Mouse (Mus musculus): ENCODE measurements around the gene Tnrc6b. TPM values are rescaled to one million over a fixed set of nuclear protein-coding genes. Genes with fewer than 3 reads are reported as not detected.
A peak's percentile ranks its signal among the peaks of the same experiment; 100 is the strongest.
"Not testable (repeated sequence)": the region's sequence is repeated elsewhere in the genome, so short reads cannot be mapped to it uniquely, and the experiment has no call there.

Gene Tnrc6b
- polyA plus RNA-seq, 1 experiment: 40.0 TPM

- Histone ChIP-seq H3K4me1 (ENCODE audit: control insufficient read depth, insufficient read depth, low read length) (no peaks in the 10 kb centered on the region), H3K36me3 (ENCODE audit: control insufficient read depth, insufficient read depth, low read length, poor library complexity, severe bottlenecking) (no peaks in the 10 kb centered on the region), H3K9ac (ENCODE audit: low read depth, poor library complexity, severe bottlenecking) (no peak overlapping the region), H3K9me3 (replicated peaks; ENCODE audit: control insufficient read depth, insufficient read depth, low read length, poor library complexity, severe bottlenecking) (no peaks in the 10 kb centered on the region), H3K4me3 (ENCODE audit: low read depth, low read length) (no peak overlapping the region), H3K27ac (ENCODE audit: insufficient read depth, low read length) (no peak overlapping the region), H3K27me3 (ENCODE audit: control insufficient read depth, insufficient read depth, low read length, poor library complexity, severe bottlenecking) (no peaks in the 10 kb centered on the region)
- no peak for TF ChIP-seq CTCF (IDR thresholded peaks at IDR 0.05; ENCODE audit: low read depth, low read length)
- no peak for TF ChIP-seq POLR2A (IDR thresholded peaks at IDR 0.05; ENCODE audit: insufficient read depth, low read length)
Observed at GRCm38 (mm10) chr15:80859366-80859765, 148.3 kb downstream of the Tnrc6b start.

DNA sequence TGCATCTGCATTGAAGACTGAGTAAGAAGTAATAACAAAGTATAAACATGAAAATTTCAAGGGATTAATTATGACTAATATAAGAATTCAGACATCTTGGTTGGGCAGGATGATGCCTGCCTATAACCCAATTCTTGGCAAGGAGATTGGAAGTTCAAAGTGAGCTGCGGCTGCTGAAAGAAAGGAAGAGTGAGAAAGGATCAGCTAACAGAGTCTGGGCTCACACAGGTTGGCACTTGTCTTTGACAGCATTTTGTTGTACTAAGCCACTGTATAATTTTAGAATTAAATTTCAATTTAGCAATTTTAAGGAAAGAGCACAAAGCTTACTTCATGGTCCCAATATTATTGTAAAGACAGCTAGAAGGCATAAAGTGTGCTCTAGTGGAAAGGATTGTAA is 150.2 kb downstream of the Tnrc6b start:
- H3K9me3 ChIP-seq (replicated peaks; ENCODE audit: control insufficient read depth, insufficient read depth, low read length, poor library complexity, severe bottlenecking): no peaks in the 10 kb centered on the region
- no peak overlapping the region for H3K9ac ChIP-seq (ENCODE audit: low read depth, poor library complexity, severe bottlenecking)
- TF ChIP-seq CTCF (IDR thresholded peaks at IDR 0.05; ENCODE audit: low read depth, low read length): no peak
- no peak for TF ChIP-seq POLR2A (IDR thresholded peaks at IDR 0.05; ENCODE audit: insufficient read depth, low read length)
- TF ChIP-seq EP300 (IDR thresholded peaks at IDR 0.05; ENCODE audit: insufficient read depth, low read depth, low read length): no peak
- H3K27ac ChIP-seq (ENCODE audit: insufficient read depth, low read length): no peak overlapping the region
- H3K36me3 ChIP-seq (ENCODE audit: control insufficient read depth, insufficient read depth, low read length, poor library complexity, severe bottlenecking): no peaks in the 10 kb centered on the region
- no peaks in the 10 kb centered on the region for H3K27me3 ChIP-seq (ENCODE audit: control insufficient read depth, insufficient read depth, low read length, poor library complexity, severe bottlenecking)
- no peak overlapping the region for H3K4me3 ChIP-seq (ENCODE audit: low read depth, low read length)
- H3K4me1 ChIP-seq (ENCODE audit: control insufficient read depth, insufficient read depth, low read length): no peaks in the 10 kb centered on the region

- no peaks in the 10 kb centered on the region for H3K9me3 ChIP-seq (replicated peaks; ENCODE audit: control insufficient read depth, insufficient read depth, low read length, poor library complexity, severe bottlenecking)
- H3K27ac ChIP-seq (ENCODE audit: insufficient read depth, low read length): no peak overlapping the region
- no peaks in the 10 kb centered on the region for H3K27me3 ChIP-seq (ENCODE audit: control insufficient read depth, insufficient read depth, low read length, poor library complexity, severe bottlenecking)
- H3K36me3 ChIP-seq (ENCODE audit: control insufficient read depth, insufficient read depth, low read length, poor library complexity, severe bottlenecking): no peaks in the 10 kb centered on the region
- no peak overlapping the region for H3K4me3 ChIP-seq (ENCODE audit: low read depth, low read length)
- no peaks in the 10 kb centered on the region for H3K4me1 ChIP-seq (ENCODE audit: control insufficient read depth, insufficient read depth, low read length)
- TF ChIP-seq CTCF (IDR thresholded peaks at IDR 0.05; ENCODE audit: low read depth, low read length): no peak
- TF ChIP-seq EP300 (IDR thresholded peaks at IDR 0.05; ENCODE audit: insufficient read depth, low read depth, low read length): no peak
- TF ChIP-seq POLR2A (IDR thresholded peaks at IDR 0.05; ENCODE audit: insufficient read depth, low read length): no peak
- no peak overlapping the region for H3K9ac ChIP-seq (ENCODE audit: low read depth, poor library complexity, severe bottlenecking)
Observed at GRCm38 (mm10) chr15:80862027-80862426, 150.9 kb downstream of the Tnrc6b start.

DNA sequence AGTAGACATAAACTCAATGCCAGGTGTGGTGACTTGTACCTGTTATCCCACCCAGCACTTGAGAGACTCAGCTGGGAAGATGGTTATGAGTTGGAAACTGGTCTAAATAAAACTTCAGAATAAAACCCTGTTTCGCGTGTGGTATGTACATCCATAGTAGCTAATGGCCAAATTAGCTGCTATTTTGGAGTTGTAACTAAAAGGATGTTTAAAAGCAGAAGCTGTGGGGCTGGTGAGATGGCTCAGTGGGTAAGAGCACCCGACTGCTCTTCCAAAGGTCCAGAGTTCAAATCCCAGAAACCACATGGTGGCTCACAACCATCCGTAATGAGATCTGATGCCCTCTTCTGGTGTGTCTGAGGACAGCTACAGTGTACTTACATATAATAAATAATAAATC is 157.5 kb downstream of the Tnrc6b start:
- not testable (repeated sequence) for H3K9me3 ChIP-seq (replicated peaks; ENCODE audit: control insufficient read depth, insufficient read depth, low read length, poor library complexity, severe bottlenecking); H3K4me3 ChIP-seq (ENCODE audit: low read depth, low read length)

GRCm38 (mm10) chr15:80874726-80875125 is 163.6 kb downstream of the Tnrc6b start:
- Histone ChIP-seq H3K27me3 (ENCODE audit: control insufficient read depth, insufficient read depth, low read length, poor library complexity, severe bottlenecking) (no peaks in the 10 kb centered on the region), H3K9me3 (replicated peaks; ENCODE audit: control insufficient read depth, insufficient read depth, low read length, poor library complexity, severe bottlenecking) (no peaks in the 10 kb centered on the region), H3K36me3 (ENCODE audit: control insufficient read depth, insufficient read depth, low read length, poor library complexity, severe bottlenecking) (peaks cover 10% of the 10 kb centered on the region), H3K9ac (ENCODE audit: low read depth, poor library complexity, severe bottlenecking) (no peak overlapping the region), H3K4me3 (ENCODE audit: low read depth, low read length) (no peak overlapping the region), H3K4me1 (ENCODE audit: control insufficient read depth, insufficient read depth, low read length) (no peaks in the 10 kb centered on the region), H3K27ac (ENCODE audit: insufficient read depth, low read length) (no peak overlapping the region)
- TF ChIP-seq EP300 (IDR thresholded peaks at IDR 0.05; ENCODE audit: insufficient read depth, low read depth, low read length) (no peak), CTCF (IDR thresholded peaks at IDR 0.05; ENCODE audit: low read depth, low read length) (no peak), POLR2A (IDR thresholded peaks at IDR 0.05; ENCODE audit: insufficient read depth, low read length) (no peak)

More for the DNA sequence above, 157.5 kb downstream of the Tnrc6b start:
- H3K27ac ChIP-seq (ENCODE audit: insufficient read depth, low read length); H3K27me3 ChIP-seq (ENCODE audit: control insufficient read depth, insufficient read depth, low read length, poor library complexity, severe bottlenecking); H3K36me3 ChIP-seq (ENCODE audit: control insufficient read depth, insufficient read depth, low read length, poor library complexity, severe bottlenecking); H3K4me1 ChIP-seq (ENCODE audit: control insufficient read depth, insufficient read depth, low read length); H3K9ac ChIP-seq (ENCODE audit: low read depth, poor library complexity, severe bottlenecking): not testable (repeated sequence)

GRCm38 (mm10) chr15:80876231-80876630 is 165.1 kb downstream of the Tnrc6b start:
- Histone ChIP-seq H3K4me3 (ENCODE audit: low read depth, low read length) (peak overlapping the region; percentile 22), H3K27me3 (ENCODE audit: control insufficient read depth, insufficient read depth, low read length, poor library complexity, severe bottlenecking) (no peaks in the 10 kb centered on the region), H3K36me3 (ENCODE audit: control insufficient read depth, insufficient read depth, low read length, poor library complexity, severe bottlenecking) (peaks cover 14% of the 10 kb centered on the region), H3K27ac (ENCODE audit: insufficient read depth, low read length) (no peak overlapping the region), H3K9ac (ENCODE audit: low read depth, poor library complexity, severe bottlenecking) (no peak overlapping the region), H3K9me3 (replicated peaks; ENCODE audit: control insufficient read depth, insufficient read depth, low read length, poor library complexity, severe bottlenecking) (no peaks in the 10 kb centered on the region), H3K4me1 (ENCODE audit: control insufficient read depth, insufficient read depth, low read length) (no peaks in the 10 kb centered on the region)
- TF ChIP-seq EP300 (IDR thresholded peaks at IDR 0.05; ENCODE audit: insufficient read depth, low read depth, low read length) (no peak), POLR2A (IDR thresholded peaks at IDR 0.05; ENCODE audit: insufficient read depth, low read length) (no peak), CTCF (IDR thresholded peaks at IDR 0.05; ENCODE audit: low read depth, low read length) (no peak)

Data from ES-Bruce4 (cell line).